Mouse (Mus musculus) adipocyte (in vitro differentiated cells): ENCODE data around the gene Stat5b.
A peak's percentile ranks its signal among the peaks of the same experiment; 100 is the strongest.

Source experiments
- DNase-seq: peaks from one replicate; pipeline ENCODE4 v3.0.0-alpha.2; 2016; ENCODE audit warnings: low spot score

Gene Stat5b

GRCm38 (mm10) chr11:100735954-100736745 is 114.4 kb downstream of the Stat5b start:
- peak; percentile 18 for DNase-seq

DNA sequence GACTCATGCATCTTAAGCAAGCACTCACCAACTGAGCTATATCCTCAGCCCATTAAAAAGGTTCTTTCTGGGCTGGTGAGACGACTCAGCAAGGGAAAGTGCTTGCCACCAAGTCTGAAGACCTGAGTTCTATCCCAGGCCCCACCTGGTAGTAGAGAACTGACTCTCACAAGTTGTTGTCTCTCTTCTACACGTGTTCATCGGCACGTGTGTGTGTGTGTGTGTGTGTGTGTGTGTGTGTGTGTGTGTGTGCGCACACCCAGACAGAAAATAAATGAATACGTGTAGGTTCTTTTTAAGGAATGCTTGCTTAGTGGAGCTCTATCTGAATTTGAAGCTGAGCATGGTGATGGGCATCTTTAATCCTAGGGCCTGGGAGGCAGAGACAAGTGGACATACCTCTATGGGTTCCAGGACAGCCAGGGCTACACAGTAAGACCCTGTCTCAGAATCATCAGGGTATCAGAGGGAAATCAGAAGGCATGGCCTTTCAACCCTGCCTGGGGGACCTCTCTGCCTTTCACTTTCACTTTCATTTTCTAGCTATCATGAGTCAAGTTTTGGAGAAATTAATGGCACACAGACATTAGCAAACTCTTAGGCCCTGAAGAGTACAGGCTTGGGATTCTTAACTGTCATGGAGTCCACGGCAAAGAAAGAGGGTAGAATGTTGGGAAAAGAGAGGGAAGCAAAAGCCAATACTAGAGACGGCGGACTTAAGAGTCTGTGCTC is 115.2 kb downstream of the Stat5b start:
- DNase-seq: peak; percentile 43
